Mouse (Mus musculus) cortical plate, adult 2 months (tissue): Measurements from ENCODE around the gene Iqch.

ENCODE experiments used
- CTCF ChIP-seq: fragments of 200-500 bp; IDR thresholded peaks from 2 replicates; pipeline ENCODE4 v1.5.1; 2011; ENCODE audit warnings: mild to moderate bottlenecking, control low read depth, low read length; ENCODE audit not compliant: insufficient read depth; ENCODE audit errors: extremely low read depth
- POLR2A ChIP-seq: fragments of 200-500 bp; IDR thresholded peaks from 2 replicates; pipeline ENCODE4 v1.6.1; 2011; ENCODE audit warnings: mild to moderate bottlenecking, low read length, control low read depth; ENCODE audit not compliant: insufficient read depth; ENCODE audit errors: extremely low read depth

GRCm38 (mm10) chr9:63391307-63391706 is 211.0 kb downstream of the Iqch start:
- no peak for TF ChIP-seq CTCF
- TF ChIP-seq POLR2A: no peak
